Mouse (Mus musculus): Measurements from ENCODE around the gene Psmd3. TPM values are rescaled to one million over a fixed set of nuclear protein-coding genes. Genes with fewer than 3 reads are reported as not detected.
A peak's percentile ranks its signal among the peaks of the same experiment; 100 is the strongest.

Gene Psmd3
- total and polyA plus RNA-seq, 2 experiments from 2014 or later = 96.4 to 147 TPM

DNA sequence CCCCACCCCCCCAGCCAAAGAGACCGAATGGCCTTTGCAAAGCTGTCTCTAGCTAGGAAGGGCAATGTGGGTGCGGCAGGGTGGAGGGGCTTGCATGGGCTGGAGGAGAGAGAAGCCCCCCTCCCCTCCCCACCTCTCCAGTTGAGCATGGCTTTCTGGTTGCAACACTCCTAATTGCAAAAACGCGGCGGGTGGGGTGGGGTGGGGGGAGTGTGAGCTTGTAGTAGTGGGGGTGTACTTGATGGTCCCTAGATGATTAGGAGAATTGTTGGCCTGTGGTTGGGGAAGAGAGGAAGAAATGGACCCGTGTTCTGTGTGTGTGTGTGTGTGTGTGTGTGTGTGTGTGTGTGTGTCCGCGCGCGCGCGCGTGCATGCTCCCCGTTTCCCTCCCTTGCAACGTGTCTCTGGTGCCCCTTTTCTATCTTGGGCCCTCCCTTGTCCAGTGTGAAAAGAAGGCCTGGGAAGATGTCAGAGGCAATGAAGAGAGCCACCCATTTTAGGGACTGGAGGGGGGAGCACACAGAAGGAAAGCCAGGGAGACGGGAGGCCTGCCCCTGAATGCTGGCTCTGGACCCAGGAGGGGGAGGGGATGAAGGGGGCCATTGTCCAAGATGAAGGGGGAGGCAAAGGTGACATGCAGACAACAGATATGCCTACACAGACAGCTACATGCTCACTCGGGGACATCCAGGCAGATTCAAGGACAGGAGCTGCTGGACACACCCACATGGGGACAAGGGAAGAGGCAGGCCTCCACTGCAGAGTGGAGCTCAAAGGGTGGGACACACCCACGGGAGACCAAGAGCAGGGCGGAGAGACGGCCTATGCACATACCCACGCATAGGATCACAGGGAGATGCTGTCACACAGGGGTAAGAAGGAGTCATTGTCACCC, 60.3 kb downstream of the Psmd3 start:
- TF ChIP-seq CTCF (IDR thresholded peaks at IDR 0.05; ENCODE audit: low read depth) = no peak
- TF ChIP-seq EP300 (IDR thresholded peaks at IDR 0.05; ENCODE audit: low read depth) = no peak
- peak; percentile 2; the same call in 1 of the 2 replicates for ATAC-seq (ENCODE audit: insufficient read depth, low read depth)
- Histone ChIP-seq H3K4me2 (ENCODE audit: low read depth, low read length) (peak overlapping the region; percentile 80), H3K4me1 (ENCODE audit: control insufficient read depth, insufficient read depth) (peaks cover 53% of the 10 kb centered on the region), H3K9me3 (replicated peaks; ENCODE audit: control insufficient read depth, low read length) (no peaks in the 10 kb centered on the region), H3K27ac (ENCODE audit: low read depth) (peak overlapping the region; percentile 99), H3K27me3 (ENCODE audit: control insufficient read depth, insufficient read depth, low read length) (no peaks in the 10 kb centered on the region), H3K9ac (replicated peaks; ENCODE audit: low read depth, low read length) (peak overlapping the region; percentile 99), H3K36me3 (replicated peaks; ENCODE audit: control insufficient read depth, insufficient read depth, low read length) (no peaks in the 10 kb centered on the region), H3K4me3 (ENCODE audit: low read depth, low read length) (peak overlapping the region; percentile 96)
- no peak for DNase-seq (ENCODE audit: low spot score)
- WGBS = 1% methylated on average over 20 of the region's 21 CpGs

DNA sequence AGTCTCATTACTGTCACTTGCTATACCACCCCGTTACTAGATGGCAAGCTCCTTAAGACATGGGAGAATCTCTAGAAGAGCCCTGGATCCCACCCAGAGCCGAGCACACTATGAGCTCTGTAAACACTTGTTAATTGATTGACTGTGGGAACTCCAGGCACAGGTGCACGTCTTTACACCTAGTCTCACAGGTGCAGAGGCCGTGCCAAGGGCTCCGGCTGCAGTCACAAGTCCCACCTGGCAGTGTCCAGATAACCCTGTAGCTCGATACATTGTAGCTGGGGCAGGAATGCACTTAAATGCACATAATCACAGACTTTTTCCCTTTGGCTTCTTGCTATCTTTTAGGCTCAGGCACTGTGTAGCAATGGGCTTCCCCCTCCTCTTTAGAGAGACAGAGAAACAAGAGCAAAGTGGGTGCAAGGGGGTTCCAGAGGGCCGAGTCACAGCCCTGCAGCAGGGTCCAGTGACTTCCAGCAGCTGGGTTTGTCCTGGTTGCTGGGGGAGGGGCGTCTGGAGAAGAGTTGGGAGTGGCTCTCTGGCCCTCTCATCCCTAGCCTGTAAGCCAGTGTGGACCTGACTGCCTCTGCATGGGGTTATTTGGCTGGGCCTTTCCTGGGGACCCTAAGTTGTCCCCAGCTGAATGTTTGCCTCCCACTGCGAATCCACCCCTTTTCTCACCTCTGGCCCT, 61.4 kb downstream of the Psmd3 start:
- no peak for TF ChIP-seq EP300 (IDR thresholded peaks at IDR 0.05; ENCODE audit: low read depth)
- no peak for TF ChIP-seq CTCF (IDR thresholded peaks at IDR 0.05; ENCODE audit: low read depth)
- ATAC-seq (ENCODE audit: insufficient read depth, low read depth) (peak; percentile 15), DNase-seq (ENCODE audit: low spot score) (peak; percentile 66)
- H3K4me2 ChIP-seq (ENCODE audit: low read depth, low read length) = peak overlapping the region; percentile 80
- H3K27ac ChIP-seq (ENCODE audit: low read depth) = peak overlapping the region; percentile 99
- H3K9me3 ChIP-seq (replicated peaks; ENCODE audit: control insufficient read depth, low read length) = no peaks in the 10 kb centered on the region
- peaks cover 64% of the 10 kb centered on the region for H3K4me1 ChIP-seq (ENCODE audit: control insufficient read depth, insufficient read depth)
- H3K9ac ChIP-seq (replicated peaks; ENCODE audit: low read depth, low read length) = peak overlapping the region; percentile 99
- peak overlapping the region; percentile 96 for H3K4me3 ChIP-seq (ENCODE audit: low read depth, low read length)
- H3K27me3 ChIP-seq (ENCODE audit: control insufficient read depth, insufficient read depth, low read length) = no peaks in the 10 kb centered on the region
- H3K36me3 ChIP-seq (replicated peaks; ENCODE audit: control insufficient read depth, insufficient read depth, low read length) = no peaks in the 10 kb centered on the region
- 9% methylated on average over 9 of the region's 9 CpGs for WGBS

DNA sequence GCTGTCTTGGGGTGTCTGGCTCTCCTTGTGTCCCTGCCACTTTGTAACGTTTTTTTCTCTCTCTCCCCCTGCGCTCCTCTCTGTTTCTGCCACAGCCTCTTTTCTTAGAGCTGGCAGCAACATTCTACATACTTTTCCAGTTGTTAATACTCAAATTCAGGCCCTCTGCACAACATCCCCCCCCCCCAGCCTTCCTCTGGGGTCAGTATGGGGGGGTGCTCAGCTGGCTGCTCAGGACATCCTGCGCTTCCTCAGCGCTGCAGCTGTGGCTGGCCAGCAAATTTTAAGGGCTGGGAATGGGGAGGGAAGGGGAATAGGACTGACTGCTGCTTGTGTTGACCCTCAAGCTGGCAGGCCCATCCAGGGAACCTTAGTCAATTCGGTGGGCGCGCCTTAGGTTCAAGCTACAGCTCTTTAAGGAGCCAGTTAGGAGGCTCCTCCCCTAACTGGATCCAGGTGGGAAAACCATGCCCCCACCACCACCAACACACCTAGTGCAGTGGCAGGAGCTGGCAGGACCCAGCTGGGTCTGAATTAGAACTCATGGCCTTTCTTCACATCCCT, 62.2 kb downstream of the Psmd3 start:
- no peak for ATAC-seq (ENCODE audit: insufficient read depth, low read depth)

More for the DNA sequence above, 62.2 kb downstream of the Psmd3 start:
- DNase-seq (ENCODE audit: low spot score) = no peak
- H3K4me1 ChIP-seq (ENCODE audit: control insufficient read depth, insufficient read depth) = peaks cover 72% of the 10 kb centered on the region
- H3K27me3 ChIP-seq (ENCODE audit: control insufficient read depth, insufficient read depth, low read length) = no peaks in the 10 kb centered on the region
- TF ChIP-seq CTCF (IDR thresholded peaks at IDR 0.05; ENCODE audit: low read depth) = no peak
- TF ChIP-seq EP300 (IDR thresholded peaks at IDR 0.05; ENCODE audit: low read depth) = no peak
- H3K4me2 ChIP-seq (ENCODE audit: low read depth, low read length) = peak overlapping the region; percentile 80
- 27% methylated on average over 7 of the region's 7 CpGs for WGBS
- H3K27ac ChIP-seq (ENCODE audit: low read depth) = peak overlapping the region; percentile 99
- no peaks in the 10 kb centered on the region for H3K36me3 ChIP-seq (replicated peaks; ENCODE audit: control insufficient read depth, insufficient read depth, low read length)
- peak overlapping the region; percentile 96 for H3K4me3 ChIP-seq (ENCODE audit: low read depth, low read length)
- peak overlapping the region; percentile 99 for H3K9ac ChIP-seq (replicated peaks; ENCODE audit: low read depth, low read length)
- H3K9me3 ChIP-seq (replicated peaks; ENCODE audit: control insufficient read depth, low read length) = no peaks in the 10 kb centered on the region

Other genes with a start within 250 kb of the Psmd3 start
- 20.6 and 26.5 TPM in 2 replicates for gene Mien1, start 243.6 kb upstream of the Psmd3 start, total RNA-seq (2014; rRNA removed; ENCODE audit: low replicate concordance)
- 104 and 113 TPM in 2 replicates for gene Mien1, start 243.6 kb upstream of the Psmd3 start, polyA plus RNA-seq (2015; fragmentation: Nextera tagmentation; extraction: Ambion mirVana)
- 0.92 and 0.93 TPM in 2 replicates for gene Grb7, start 236.2 kb upstream of the Psmd3 start, total RNA-seq (2014; rRNA removed; ENCODE audit: low replicate concordance)
- 0.15 and 0.23 TPM in 2 replicates for gene Grb7, start 236.2 kb upstream of the Psmd3 start, polyA plus RNA-seq (2015; fragmentation: Nextera tagmentation; extraction: Ambion mirVana)
- 8.3 TPM in 1 of 2 replicates, not detected in the other for gene Ikzf3, start 136.5 kb upstream of the Psmd3 start, total RNA-seq (2014; rRNA removed; ENCODE audit: low replicate concordance)
- 0.15 TPM in 1 of 2 replicates, not detected in the other for gene Ikzf3, start 136.5 kb upstream of the Psmd3 start, polyA plus RNA-seq (2015; fragmentation: Nextera tagmentation; extraction: Ambion mirVana)
- gene Zpbp2, start 131.5 kb upstream of the Psmd3 start, total RNA-seq (2014; rRNA removed; ENCODE audit: low replicate concordance) = not detected in 2 replicates
- 0.14 and 0.23 TPM in 2 replicates for gene Zpbp2, start 131.5 kb upstream of the Psmd3 start, polyA plus RNA-seq (2015; fragmentation: Nextera tagmentation; extraction: Ambion mirVana)
- 36.1 and 44.8 TPM in 2 replicates for gene Ormdl3, start 95.2 kb upstream of the Psmd3 start, total RNA-seq (2014; rRNA removed; ENCODE audit: low replicate concordance)
- 49.4 and 50.2 TPM in 2 replicates for gene Ormdl3, start 95.2 kb upstream of the Psmd3 start, polyA plus RNA-seq (2015; fragmentation: Nextera tagmentation; extraction: Ambion mirVana)
- gene Lrrc3c, start 84.3 kb upstream of the Psmd3 start, total RNA-seq (2014; rRNA removed; ENCODE audit: low replicate concordance) = not detected in 2 replicates
- gene Lrrc3c, start 84.3 kb upstream of the Psmd3 start, polyA plus RNA-seq (2015; fragmentation: Nextera tagmentation; extraction: Ambion mirVana) = not detected in 2 replicates
- 0.15 and 0.19 TPM in 2 replicates for gene Gm12355, start 56.9 kb upstream of the Psmd3 start, total RNA-seq (2014; rRNA removed; ENCODE audit: low replicate concordance)
- 0.23 and 0.26 TPM in 2 replicates for gene Gm12355, start 56.9 kb upstream of the Psmd3 start, polyA plus RNA-seq (2015; fragmentation: Nextera tagmentation; extraction: Ambion mirVana)
- gene Gsdma3, start 56.2 kb upstream of the Psmd3 start, total RNA-seq (2014; rRNA removed; ENCODE audit: low replicate concordance) = not detected in 2 replicates
- not detected in 2 replicates for gene Gsdma3, start 56.2 kb upstream of the Psmd3 start, polyA plus RNA-seq (2015; fragmentation: Nextera tagmentation; extraction: Ambion mirVana)
- gene Gsdma2, start 35.8 kb upstream of the Psmd3 start, total RNA-seq (2014; rRNA removed; ENCODE audit: low replicate concordance) = not detected in 2 replicates
- not detected in 2 replicates for gene Gsdma2, start 35.8 kb upstream of the Psmd3 start, polyA plus RNA-seq (2015; fragmentation: Nextera tagmentation; extraction: Ambion mirVana)
- not detected in 2 replicates for gene Gsdma, start 18.2 kb upstream of the Psmd3 start, total RNA-seq (2014; rRNA removed; ENCODE audit: low replicate concordance)
- gene Gsdma, start 18.2 kb upstream of the Psmd3 start, polyA plus RNA-seq (2015; fragmentation: Nextera tagmentation; extraction: Ambion mirVana) = not detected in 2 replicates
- gene Csf3, start 18.7 kb downstream of the Psmd3 start, total RNA-seq (2014; rRNA removed; ENCODE audit: low replicate concordance) = 0.23 TPM in 1 of 2 replicates, not detected in the other
- gene Csf3, start 18.7 kb downstream of the Psmd3 start, polyA plus RNA-seq (2015; fragmentation: Nextera tagmentation; extraction: Ambion mirVana) = not detected in 2 replicates
- gene Med24, start 46.9 kb downstream of the Psmd3 start, total RNA-seq (2014; rRNA removed; ENCODE audit: low replicate concordance) = 39.9 and 48.0 TPM in 2 replicates
- 21.9 and 23.3 TPM in 2 replicates for gene Med24, start 46.9 kb downstream of the Psmd3 start, polyA plus RNA-seq (2015; fragmentation: Nextera tagmentation; extraction: Ambion mirVana)
- gene Thra, start 58.1 kb downstream of the Psmd3 start, total RNA-seq (2014; rRNA removed; ENCODE audit: low replicate concordance) = 188 and 234 TPM in 2 replicates
- gene Thra, start 58.1 kb downstream of the Psmd3 start, polyA plus RNA-seq (2015; fragmentation: Nextera tagmentation; extraction: Ambion mirVana) = 40.8 and 44.0 TPM in 2 replicates
- 21.0 and 24.3 TPM in 2 replicates for gene Nr1d1, start 92.8 kb downstream of the Psmd3 start, total RNA-seq (2014; rRNA removed; ENCODE audit: low replicate concordance)
- 10.2 and 10.7 TPM in 2 replicates for gene Nr1d1, start 92.8 kb downstream of the Psmd3 start, polyA plus RNA-seq (2015; fragmentation: Nextera tagmentation; extraction: Ambion mirVana)
- gene Msl1, start 113.0 kb downstream of the Psmd3 start, total RNA-seq (2014; rRNA removed; ENCODE audit: low replicate concordance) = 47.4 and 54.6 TPM in 2 replicates
- gene Msl1, start 113.0 kb downstream of the Psmd3 start, polyA plus RNA-seq (2015; fragmentation: Nextera tagmentation; extraction: Ambion mirVana) = 11.3 and 12.6 TPM in 2 replicates
- gene Casc3, start 122.4 kb downstream of the Psmd3 start, total RNA-seq (2014; rRNA removed; ENCODE audit: low replicate concordance) = 6.8 and 9.7 TPM in 2 replicates
- 11.6 and 11.9 TPM in 2 replicates for gene Casc3, start 122.4 kb downstream of the Psmd3 start, polyA plus RNA-seq (2015; fragmentation: Nextera tagmentation; extraction: Ambion mirVana)
- gene Rapgefl1, start 154.2 kb downstream of the Psmd3 start, total RNA-seq (2014; rRNA removed; ENCODE audit: low replicate concordance) = 0.77 and 0.80 TPM in 2 replicates
- gene Rapgefl1, start 154.2 kb downstream of the Psmd3 start, polyA plus RNA-seq (2015; fragmentation: Nextera tagmentation; extraction: Ambion mirVana) = 0.41 and 0.55 TPM in 2 replicates
- gene Wipf2, start 181.1 kb downstream of the Psmd3 start, total RNA-seq (2014; rRNA removed; ENCODE audit: low replicate concordance) = 3.4 and 6.2 TPM in 2 replicates
- gene Wipf2, start 181.1 kb downstream of the Psmd3 start, polyA plus RNA-seq (2015; fragmentation: Nextera tagmentation; extraction: Ambion mirVana) = 1.5 and 1.8 TPM in 2 replicates
- gene Cdc6, start 225.2 kb downstream of the Psmd3 start, total RNA-seq (2014; rRNA removed; ENCODE audit: low replicate concordance) = 1.4 and 2.2 TPM in 2 replicates
- 4.2 and 4.5 TPM in 2 replicates for gene Cdc6, start 225.2 kb downstream of the Psmd3 start, polyA plus RNA-seq (2015; fragmentation: Nextera tagmentation; extraction: Ambion mirVana)
- 24.0 and 36.2 TPM in 2 replicates for gene Rara, start 245.3 kb downstream of the Psmd3 start, total RNA-seq (2014; rRNA removed; ENCODE audit: low replicate concordance)
- 14.7 and 15.8 TPM in 2 replicates for gene Rara, start 245.3 kb downstream of the Psmd3 start, polyA plus RNA-seq (2015; fragmentation: Nextera tagmentation; extraction: Ambion mirVana)

All from heart, postnatal 0 days (tissue).